Mouse (Mus musculus) ES-E14 (cell line): ENCODE results near the gene Hnrnph1. TPM values are rescaled to one million over a fixed set of nuclear protein-coding genes. Genes with fewer than 3 reads are reported as not detected.

ENCODE experiments used
- DNase-seq: peaks from one replicate; pipeline ENCODE4 v3.0.0-alpha.2; 2013; ENCODE audit warnings: low read depth, low spot score
- H3K27ac ChIP-seq: 2 replicates; pipeline ENCODE4 v1.5.1; 2012; ENCODE audit warnings: low read depth, mild to moderate bottlenecking, low read length, moderate library complexity, mixed read lengths; ENCODE audit not compliant: poor library complexity, insufficient read depth, severe bottlenecking
- H3K36me3 ChIP-seq: 2 replicates; pipeline ENCODE4 v1.6.1; 2012; ENCODE audit warnings: mild to moderate bottlenecking, low read length, moderate library complexity, mixed read lengths; ENCODE audit not compliant: control insufficient read depth, poor library complexity, insufficient read depth, severe bottlenecking
- H3K4me1 ChIP-seq, 2 experiments: fragments of 150-350 bp in 1 of 2; sonication (generic) in 1 of 2; 2 replicates each; pipeline ENCODE4 v1.6.1; 2012; ENCODE audit warnings: low read length in 2 of 2, mild to moderate bottlenecking in 1 of 2, mixed read lengths in 1 of 2; ENCODE audit not compliant: control insufficient read depth in 2 of 2, insufficient read depth in 2 of 2, poor library complexity in 1 of 2
- H3K4me3 ChIP-seq, 2 experiments: fragments of 150-350 bp in 1 of 2; sonication (generic) in 1 of 2; 2 replicates each; pipeline ENCODE4 v1.5.1; 2012; ENCODE audit warnings: low read length in 2 of 2, low read depth in 1 of 2, mild to moderate bottlenecking in 1 of 2, mixed read lengths in 1 of 2; ENCODE audit not compliant: insufficient read depth in 1 of 2, poor library complexity in 1 of 2, severe bottlenecking in 1 of 2
- H3K9ac ChIP-seq: 2 replicates; pipeline ENCODE4 v1.6.1; 2012; ENCODE audit warnings: low read depth, mild to moderate bottlenecking, low read length, mixed read lengths; ENCODE audit not compliant: poor library complexity, insufficient read depth, severe bottlenecking
- H3K9me3 ChIP-seq: fragments of 150-350 bp; sonication (generic); 2 replicates; pipeline ENCODE4 v1.6.1; 2012; ENCODE audit warnings: low read depth, mild to moderate bottlenecking, low read length; ENCODE audit not compliant: control insufficient read depth, insufficient read depth
- CHD2 ChIP-seq: IDR thresholded peaks from 2 replicates; pipeline ENCODE4 v1.6.1; 2014; ENCODE audit warnings: mild to moderate bottlenecking, low read depth, low read length, inconsistent platforms
- HCFC1 ChIP-seq: IDR thresholded peaks from 2 replicates; pipeline ENCODE4 v1.6.1; 2012; ENCODE audit warnings: low read length, inconsistent platforms, borderline replicate concordance; ENCODE audit not compliant: insufficient read depth
- MAFK ChIP-seq: IDR thresholded peaks from 2 replicates; pipeline ENCODE4 v1.6.1; 2014; ENCODE audit warnings: mild to moderate bottlenecking, low read depth, low read length, inconsistent platforms; ENCODE audit not compliant: insufficient read depth
- ZC3H11A ChIP-seq: IDR thresholded peaks from 2 replicates; pipeline ENCODE4 v1.6.1; 2012; ENCODE audit warnings: low read depth, mild to moderate bottlenecking, inconsistent platforms, low read length, borderline replicate concordance
- ZNF384 ChIP-seq: IDR thresholded peaks from 2 replicates; pipeline ENCODE4 v1.6.1; 2012; ENCODE audit warnings: low read depth, low read length, inconsistent platforms
- in situ Hi-C, 2 experiments: fragments of 600-800 bp; cut with MboI; formaldehyde crosslinking; loops; one replicate each; pipeline ENCODE4 v1.15.1; 2025; ENCODE audit warnings: low sequenced_read_pairs in 2 of 2, inconsistent platforms in 1 of 2; ENCODE audit not compliant: unreplicated experiment in 2 of 2
- total RNA-seq: library from RNA; depleted of rRNA; stranded (reverse); fragments of 300-350 nt; gene quantifications from 2 replicates; pipeline ENCODE4 v1.2.3, GENCODE M21; 2012

Gene Hnrnph1
- total RNA-seq, 1 experiment = 401 TPM

GRCm38 (mm10) chr11:50398803-50399202, 22.0 kb downstream of the Hnrnph1 start:
- in situ Hi-C loops = no loop called here
- no peak for DNase-seq
- no peaks in the 10 kb centered on the region for H3K9me3 ChIP-seq
- TF ChIP-seq ZNF384 (no peak), MAFK (no peak), HCFC1 (no peak), CHD2 (no peak), ZC3H11A (no peak)
- H3K27ac ChIP-seq = no peak overlapping the region
- 0 out of 4 replicates have a peak, but pooled peaks cover 0 to 2% of the 10 kb centered on the region in 2 experiments for H3K4me1 ChIP-seq
- no peaks in the 10 kb centered on the region; the same call in 1 of the 2 replicates for H3K36me3 ChIP-seq
- no peak overlapping the region; a peak in 1 of 4 replicates for H3K4me3 ChIP-seq
- no peak overlapping the region for H3K9ac ChIP-seq

GRCm38 (mm10) chr11:50402481-50402880, 25.7 kb downstream of the Hnrnph1 start:
- peak overlapping the region; percentile 32; the same call in 1 of the 2 replicates for H3K27ac ChIP-seq
- H3K36me3 ChIP-seq = peaks cover 4% of the 10 kb centered on the region; the same call in 1 of the 2 replicates
- H3K9ac ChIP-seq = no peak overlapping the region
- TF ChIP-seq ZC3H11A (no peak), HCFC1 (no peak), CHD2 (no peak), ZNF384 (no peak), MAFK (no peak)
- no peaks in the 10 kb centered on the region for H3K9me3 ChIP-seq
- in situ Hi-C loops = no loop called here
- H3K4me3 ChIP-seq = no peak overlapping the region
- H3K4me1 ChIP-seq = 0 out of 4 replicates have a peak, but pooled peaks cover 0 to 2% of the 10 kb centered on the region in 2 experiments
- DNase-seq = no peak

- H3K27ac ChIP-seq = no peak overlapping the region
- DNase-seq = no peak
Measured at GRCm38 (mm10) chr11:50403367-50404014, 26.7 kb downstream of the Hnrnph1 start.

GRCm38 (mm10) chr11:50407235-50407634, 30.4 kb downstream of the Hnrnph1 start:
- TF ChIP-seq HCFC1 = no peak
- TF ChIP-seq CHD2 = no peak
- TF ChIP-seq ZC3H11A = no peak
- TF ChIP-seq MAFK = no peak
- TF ChIP-seq ZNF384 = no peak

More at GRCm38 (mm10) chr11:50403367-50404014, 26.7 kb downstream of the Hnrnph1 start:
- Histone ChIP-seq H3K36me3 (peaks cover 4% of the 10 kb centered on the region; the same call in 1 of the 2 replicates), H3K9me3 (no peaks in the 10 kb centered on the region), H3K4me1 (peaks cover 0 to 2% of the 10 kb centered on the region in 2 experiments; a peak in 1 of 4 replicates), H3K4me3 (no peak overlapping the region), H3K9ac (no peak overlapping the region)
- TF ChIP-seq ZC3H11A (no peak), MAFK (no peak), CHD2 (no peak), ZNF384 (no peak), HCFC1 (no peak)
- in situ Hi-C loops = no loop called here

More at GRCm38 (mm10) chr11:50407235-50407634, 30.4 kb downstream of the Hnrnph1 start:
- peaks cover 4% of the 10 kb centered on the region; the same call in 1 of the 2 replicates for H3K36me3 ChIP-seq
- in situ Hi-C loops = no loop called here
- no peak overlapping the region for H3K4me3 ChIP-seq
- H3K27ac ChIP-seq = no peak overlapping the region
- DNase-seq = no peak
- peaks cover 0 to 2% of the 10 kb centered on the region in 2 experiments; a peak in 1 of 4 replicates for H3K4me1 ChIP-seq
- no peaks in the 10 kb centered on the region for H3K9me3 ChIP-seq
- no peak overlapping the region for H3K9ac ChIP-seq
